ENCODE assay signal across 26 mouse cellular contexts in the genomic region with DNA sequence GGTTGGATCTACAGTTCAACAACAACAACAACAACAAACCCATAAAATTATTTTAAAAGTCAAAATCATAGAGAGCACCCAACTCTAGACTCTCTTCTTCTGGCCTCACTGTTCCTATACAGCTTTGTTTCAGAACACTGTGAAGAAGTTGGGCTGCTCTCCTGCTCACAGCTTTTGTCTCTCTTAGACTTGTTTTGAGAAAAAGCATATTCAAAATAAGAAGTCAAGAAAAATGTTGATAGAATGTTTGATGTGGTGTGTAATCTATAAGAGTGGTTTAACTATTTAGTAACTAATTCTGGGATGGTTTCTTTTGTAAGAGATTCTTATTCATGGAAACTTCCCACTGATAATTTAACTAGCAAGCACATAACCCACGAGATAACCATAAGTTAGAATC. TPM values are rescaled to one million over a fixed set of nuclear protein-coding genes. Genes with fewer than 3 reads are reported as not detected.
"Had no signal": no experiment of that assay in that cellular context is flagged by ENCODE, and none has a peak within 500 bp of the region (broad histone marks: within the 10 kb centered on the region; RNA-seq: fewer than 3 reads in every experiment).

A gene (minus strand): TSS at position 101 of the 400 bp plus-strand sequence.

- DNase-seq: gastrocnemius, postnatal 14 days; gastrocnemius, postnatal 36 days; heart, adult 11 months; heart, adult 2 months; heart, postnatal 14 days; heart, postnatal 36 days; kidney, adult 11 months; kidney, adult 2 months; kidney, adult 9 months; kidney, postnatal 14 days; kidney, postnatal 36 days; layer of hippocampus, adult 9-11 months; layer of hippocampus, postnatal 36 days; left cerebral cortex, postnatal 4 days had no signal

- H3K27me3 ChIP-seq: heart, embryonic 13.5 days; heart, embryonic 15.5 days; hindbrain, embryonic 13.5 days; hindbrain, embryonic 15.5 days; kidney, embryonic 15.5 days; limb, embryonic 13.5 days had no signal

- H3K9ac ChIP-seq: forebrain, postnatal 0 days; heart, embryonic 13.5 days; heart, embryonic 15.5 days; hindbrain, embryonic 13.5 days; hindbrain, embryonic 15.5 days; kidney, embryonic 15.5 days; limb, embryonic 13.5 days had no signal

- ATAC-seq: forebrain, postnatal 0 days; hindbrain, postnatal 0 days; intestine, embryonic 16.5 days had no signal

- H3K27ac ChIP-seq: heart, adult 2 months; heart, embryonic 13.5 days; heart, embryonic 15.5 days; hindbrain, embryonic 13.5 days; hindbrain, embryonic 15.5 days; hindbrain, postnatal 0 days; kidney, embryonic 15.5 days; kidney, postnatal 0 days; limb, embryonic 13.5 days had no signal

- H3K4me3 ChIP-seq: heart, adult 2 months; heart, embryonic 13.5 days; heart, embryonic 15.5 days; hindbrain, embryonic 13.5 days; hindbrain, embryonic 15.5 days; kidney, embryonic 15.5 days; limb, embryonic 13.5 days had no signal

- H3K4me2 ChIP-seq: heart, embryonic 11.5 days; heart, embryonic 13.5 days; heart, embryonic 15.5 days; hindbrain, embryonic 13.5 days; hindbrain, embryonic 15.5 days; kidney, embryonic 15.5 days; limb, embryonic 13.5 days had no signal

- H3K9me3 ChIP-seq: heart, embryonic 13.5 days; heart, embryonic 15.5 days; hindbrain, embryonic 13.5 days; hindbrain, embryonic 15.5 days; kidney, embryonic 15.5 days; limb, embryonic 13.5 days had no signal

- H3K4me1 ChIP-seq: heart, embryonic 13.5 days; heart, embryonic 15.5 days; hindbrain, embryonic 13.5 days; hindbrain, embryonic 15.5 days; kidney, embryonic 15.5 days; limb, embryonic 13.5 days had no signal

RNA-seq across cellular contexts. Expression of the gene that starts here (rescaled TPM):
- polyA plus RNA-seq: heart, adult 2 months; large intestine, adult 2 months had no signal
